Mouse (Mus musculus): Measurements from ENCODE around the gene Olfr345. TPM values are rescaled to one million over a fixed set of nuclear protein-coding genes. Genes with fewer than 3 reads are reported as not detected.

Olfr345 gene
- total RNA-seq (2021) = not detected
- long read RNA-seq, experiment 1 = 0 reads
- long read RNA-seq, experiment 2 = 0 reads

- DNase-seq (ENCODE audit: low spot score in 2 of 2) = no peak
Measured at GRCm38 (mm10) chr2:36639741-36640140, at the start of gene Olfr345. Gene Olfr345 (plus strand): TSS chr2:36640041.

- no peak for DNase-seq (ENCODE audit: low spot score in 2 of 2)
Measured at GRCm38 (mm10) chr2:36685488-36685887, 45.6 kb downstream of the Olfr345 start, which contains the start of gene Olfr346. Gene Olfr346 (plus strand): TSS chr2:36685788.

Other genes with a start within 250 kb of the Olfr345 start
- not detected for gene Olfr339, start 221.1 kb upstream of the Olfr345 start, total RNA-seq (2021)
- gene Olfr340, start 187.5 kb upstream of the Olfr345 start, total RNA-seq (2021) = not detected
- not detected for gene Olfr341, start 157.6 kb upstream of the Olfr345 start, total RNA-seq (2021)
- gene Olfr342, start 115.0 kb upstream of the Olfr345 start, total RNA-seq (2021) = not detected
- not detected for gene Olfr344, start 73.4 kb upstream of the Olfr345 start, total RNA-seq (2021)
- gene Olfr346, start 45.7 kb downstream of the Olfr345 start, total RNA-seq (2021) = not detected
- gene Olfr347, start 91.9 kb downstream of the Olfr345 start, total RNA-seq (2021) = not detected
- not detected for gene Olfr348, start 144.2 kb downstream of the Olfr345 start, total RNA-seq (2021)
- gene Olfr50, start 150.5 kb downstream of the Olfr345 start, total RNA-seq (2021) = not detected
- not detected for gene Olfr3, start 177.0 kb downstream of the Olfr345 start, total RNA-seq (2021)
- not detected for gene Olfr350, start 206.3 kb downstream of the Olfr345 start, total RNA-seq (2021)
- not detected for gene Olfr351, start 222.6 kb downstream of the Olfr345 start, total RNA-seq (2021)
- not detected for gene Olfr352, start 228.4 kb downstream of the Olfr345 start, total RNA-seq (2021)